Mouse (Mus musculus): Measurements from ENCODE around the gene Gnl2. TPM values are rescaled to one million over a fixed set of nuclear protein-coding genes. Genes with fewer than 3 reads are reported as not detected.

Gene Gnl2
- total and polyA plus RNA-seq, 3 experiments = 83.9 to 226 (median 110) TPM

- no peak overlapping the region for H3K4me3 ChIP-seq (ENCODE audit: control insufficient read depth in 1 of 2, insufficient read depth in 1 of 2, low read depth in 2 of 2, low read length in 2 of 2)
- H3K27ac ChIP-seq (ENCODE audit: control insufficient read depth, low read depth, low read length) = no peak overlapping the region
- TF ChIP-seq NELFE (IDR thresholded peaks at IDR 0.05; ENCODE audit: low read depth, low read length) (no peak), POLR2AphosphoS5 (IDR thresholded peaks at IDR 0.05; ENCODE audit: borderline replicate concordance, low read depth, low read length) (no peak), RAD21 (IDR thresholded peaks at IDR 0.05; ENCODE audit: low read depth, low read length) (no peak), MAZ (IDR thresholded peaks at IDR 0.05; ENCODE audit: low read depth, low read length) (no peak)
- no peak overlapping the region for H3K9ac ChIP-seq (ENCODE audit: control insufficient read depth, low read depth, low read length, poor library complexity, severe bottlenecking)
- peaks cover 6 to 19% of the 10 kb centered on the region in 2 experiments; a peak in 3 of 4 replicates for H3K4me1 ChIP-seq (ENCODE audit: control insufficient read depth in 1 of 2, insufficient read depth in 2 of 2, low read length in 2 of 2)
- H3K27me3 ChIP-seq (ENCODE audit: control insufficient read depth in 1 of 2, insufficient read depth in 2 of 2, low read length in 2 of 2) = no peaks in the 10 kb centered on the region
- H3K36me3 ChIP-seq (ENCODE audit: control insufficient read depth in 1 of 2, insufficient read depth in 2 of 2, low read length in 2 of 2) = peaks cover 3 to 13% of the 10 kb centered on the region in 2 experiments
- H3K79me2 ChIP-seq (ENCODE audit: control insufficient read depth, insufficient read depth, low read length, poor library complexity) = no peaks in the 10 kb centered on the region
- DNase-seq (ENCODE audit: low read depth, low spot score) = no peak
- no peaks in the 10 kb centered on the region for H3K9me3 ChIP-seq (replicated peaks; ENCODE audit: insufficient read depth, low read length)
Measured at GRCm38 (mm10) chr4:125058033-125058432, 41.6 kb downstream of the Gnl2 start.

- H3K9ac ChIP-seq (ENCODE audit: control insufficient read depth, low read depth, low read length, poor library complexity, severe bottlenecking) = no peak overlapping the region
- no peak overlapping the region for H3K27ac ChIP-seq (ENCODE audit: control insufficient read depth, low read depth, low read length)
- no peaks in the 10 kb centered on the region for H3K79me2 ChIP-seq (ENCODE audit: control insufficient read depth, insufficient read depth, low read length, poor library complexity)
- no peak overlapping the region for H3K4me3 ChIP-seq (ENCODE audit: control insufficient read depth in 1 of 2, insufficient read depth in 1 of 2, low read depth in 2 of 2, low read length in 2 of 2)
- no peaks in the 10 kb centered on the region for H3K27me3 ChIP-seq (ENCODE audit: control insufficient read depth in 1 of 2, insufficient read depth in 2 of 2, low read length in 2 of 2)
- peak; percentile 36 for TF ChIP-seq ZC3H11A (IDR thresholded peaks at IDR 0.05; ENCODE audit: low read depth, low read length)
- TF ChIP-seq RAD21 (IDR thresholded peaks at IDR 0.05; ENCODE audit: low read depth, low read length) = peak; percentile 70
- TF ChIP-seq SMC3 (IDR thresholded peaks at IDR 0.05; ENCODE audit: low read depth, low read length) = peak; percentile 60
- TF ChIP-seq UBTF (IDR thresholded peaks at IDR 0.05; ENCODE audit: borderline replicate concordance, insufficient read depth, low read depth, low read length) = no peak
- no peak for TF ChIP-seq MYC (IDR thresholded peaks at IDR 0.05; ENCODE audit: low read depth, low read length)
- peak; percentile 55 to 66 (median 62) for TF ChIP-seq CTCF (IDR thresholded peaks at IDR 0.05 in 2 of 3, conservative IDR thresholded peaks at IDR 0.05 in 1 of 3; ENCODE audit: control insufficient read depth in 1 of 3, insufficient read depth in 1 of 3, low read depth in 2 of 3, low read length in 3 of 3, poor library complexity in 1 of 3, severe bottlenecking in 1 of 3)
- peaks cover 6 to 19% of the 10 kb centered on the region in 2 experiments; a peak in 3 of 4 replicates for H3K4me1 ChIP-seq (ENCODE audit: control insufficient read depth in 1 of 2, insufficient read depth in 2 of 2, low read length in 2 of 2)
- peak; percentile 52 for DNase-seq (ENCODE audit: low read depth, low spot score)
- H3K9me3 ChIP-seq (replicated peaks; ENCODE audit: insufficient read depth, low read length) = no peaks in the 10 kb centered on the region
- H3K36me3 ChIP-seq (ENCODE audit: control insufficient read depth in 1 of 2, insufficient read depth in 2 of 2, low read length in 2 of 2) = peaks cover 0 to 13% of the 10 kb centered on the region in 2 experiments
Measured at GRCm38 (mm10) chr4:125059025-125059424, 42.6 kb downstream of the Gnl2 start.

GRCm38 (mm10) chr4:125063829-125064228 lies 47.4 kb downstream of the Gnl2 start:
- H3K4me1 ChIP-seq (ENCODE audit: control insufficient read depth in 1 of 2, insufficient read depth in 2 of 2, low read length in 2 of 2) = peaks cover 0 to 15% of the 10 kb centered on the region in 2 experiments; a peak in 2 of 4 replicates
- no peaks in the 10 kb centered on the region for H3K9me3 ChIP-seq (replicated peaks; ENCODE audit: insufficient read depth, low read length)
- DNase-seq (ENCODE audit: low read depth, low spot score) = no peak
- H3K9ac ChIP-seq (ENCODE audit: control insufficient read depth, low read depth, low read length, poor library complexity, severe bottlenecking) = no peak overlapping the region
- peaks cover 20% of the 10 kb centered on the region for H3K79me2 ChIP-seq (ENCODE audit: control insufficient read depth, insufficient read depth, low read length, poor library complexity)
- peaks cover under 1 to 9% of the 10 kb centered on the region in 2 experiments; a peak in 2 of 4 replicates for H3K36me3 ChIP-seq (ENCODE audit: control insufficient read depth in 1 of 2, insufficient read depth in 2 of 2, low read length in 2 of 2)
- TF ChIP-seq MAX (IDR thresholded peaks at IDR 0.05; ENCODE audit: low read length) (no peak), ZC3H11A (IDR thresholded peaks at IDR 0.05; ENCODE audit: low read depth, low read length) (no peak), ZKSCAN1 (IDR thresholded peaks at IDR 0.05; ENCODE audit: low read depth, low read length) (no peak), TCF12 (IDR thresholded peaks at IDR 0.05; ENCODE audit: low read depth, low read length) (no peak), POLR2AphosphoS5 (IDR thresholded peaks at IDR 0.05; ENCODE audit: borderline replicate concordance, low read depth, low read length) (no peak), SIN3A (IDR thresholded peaks at IDR 0.05; ENCODE audit: low read length) (no peak), SMC3 (IDR thresholded peaks at IDR 0.05; ENCODE audit: low read depth, low read length) (no peak), POLR2AphosphoS2 (IDR thresholded peaks at IDR 0.05; ENCODE audit: low read length) (no peak), MAZ (IDR thresholded peaks at IDR 0.05; ENCODE audit: low read depth, low read length) (no peak)
- H3K27me3 ChIP-seq (ENCODE audit: control insufficient read depth in 1 of 2, insufficient read depth in 2 of 2, low read length in 2 of 2) = no peaks in the 10 kb centered on the region
- H3K27ac ChIP-seq (ENCODE audit: control insufficient read depth, low read depth, low read length) = no peak overlapping the region
- H3K4me3 ChIP-seq (ENCODE audit: control insufficient read depth in 1 of 2, insufficient read depth in 1 of 2, low read depth in 2 of 2, low read length in 2 of 2) = no peak overlapping the region
